Mouse (Mus musculus) forebrain, embryonic 11.5 days (tissue): ENCODE results near the gene Col1a2. TPM values are rescaled to one million over a fixed set of nuclear protein-coding genes. Genes with fewer than 3 reads are reported as not detected.

Experiments used
- ATAC-seq: fragments of 200-750 bp; cut with Nextera tagmentation; replicated peaks from 2 replicates; pipeline ENCODE4 v1.8.0; 2017; ENCODE audit warnings: moderate TSS enrichment; ENCODE audit not compliant: low FRiP score
- DNase-seq: peaks from one replicate; pipeline ENCODE4 v3.0.0-alpha.2; 2017; ENCODE audit warnings: low spot score
- H3K27ac ChIP-seq: fragments of 300-500 bp; sonication (generic); 2 replicates; pipeline ENCODE4 v1.5.1; 2014; ENCODE audit warnings: low read depth, low read length
- H3K27me3 ChIP-seq: fragments of 300-500 bp; sonication (generic); 2 replicates; pipeline ENCODE4 v1.6.1; 2014; ENCODE audit warnings: mild to moderate bottlenecking, low read length, mixed read lengths; ENCODE audit not compliant: control insufficient read depth, insufficient read depth
- H3K36me3 ChIP-seq: fragments of 300-500 bp; sonication (generic); 2 replicates; pipeline ENCODE4 v1.6.1; 2014; ENCODE audit warnings: mild to moderate bottlenecking, low read length, moderate library complexity, mixed read lengths; ENCODE audit not compliant: control insufficient read depth, insufficient read depth
- H3K4me1 ChIP-seq: fragments of 300-500 bp; sonication (generic); replicated peaks from 2 replicates; pipeline ENCODE4 v1.6.1; 2014; ENCODE audit warnings: low read length, mixed read lengths; ENCODE audit not compliant: control insufficient read depth, insufficient read depth
- H3K4me2 ChIP-seq: fragments of 300-500 bp; sonication (generic); 2 replicates; pipeline ENCODE4 v1.6.1; 2014; ENCODE audit warnings: low read depth, mild to moderate bottlenecking, low read length, moderate library complexity, mixed read lengths; ENCODE audit not compliant: severe bottlenecking
- H3K4me3 ChIP-seq: fragments of 300-500 bp; sonication (generic); 2 replicates; pipeline ENCODE4 v1.5.1; 2014; ENCODE audit warnings: low read depth, low read length
- H3K9ac ChIP-seq: fragments of 300-500 bp; sonication (generic); 2 replicates; pipeline ENCODE4 v1.6.1; 2014; ENCODE audit warnings: low read length
- H3K9me3 ChIP-seq: fragments of 300-500 bp; sonication (generic); 2 replicates; pipeline ENCODE4 v1.6.1; 2016; ENCODE audit warnings: low read length, mixed read lengths; ENCODE audit not compliant: control insufficient read depth
- WGBS: fragments of 180-500 bp; shearing (Covaris S2); extraction: QIAGEN DNeasy Blood & Tissue Kit; methylation state at CpG from one replicate; pipeline ENCODE4 v1.1.7; 2014; 5-methylcytosine and 5-hydroxymethylcytosine counted together
- polyA plus RNA-seq: library from polyadenylated mRNA; unstranded; fragments of >200 nt; fragmentation: Nextera tagmentation; extraction: Ambion mirVana; gene quantifications from 2 replicates; pipeline ENCODE4 v1.2.1, GENCODE M21; 2014

The Col1a2 gene
- polyA plus RNA-seq, 1 experiment from 2014 or later: 140 TPM

GRCm38 (mm10) chr6:4506791-4507190 lies 2.2 kb downstream of the Col1a2 start:
- Histone ChIP-seq H3K4me1 (no peaks in the 10 kb centered on the region), H3K9me3 (no peaks in the 10 kb centered on the region), H3K36me3 (no peaks in the 10 kb centered on the region), H3K4me2 (no peak overlapping the region; the same call in 1 of the 2 replicates), H3K27ac (no peak overlapping the region), H3K27me3 (peaks cover 6% of the 10 kb centered on the region; the same call in 1 of the 2 replicates), H3K9ac (no peak overlapping the region), H3K4me3 (peak overlapping the region; percentile 37; the same call in 1 of the 2 replicates)
- DNase-seq (no peak), ATAC-seq (no peak)
- WGBS: 74% methylated on average over 5 of the region's 5 CpGs

GRCm38 (mm10) chr6:4507323-4507722 lies 2.7 kb downstream of the Col1a2 start:
- WGBS: 90% methylated on average over 1 of the region's 1 CpGs
- H3K4me3 ChIP-seq: no peak overlapping the region
- H3K9ac ChIP-seq: no peak overlapping the region
- H3K27me3 ChIP-seq: peaks cover 6% of the 10 kb centered on the region; the same call in 1 of the 2 replicates
- no peaks in the 10 kb centered on the region for H3K9me3 ChIP-seq
- DNase-seq: no peak
- H3K27ac ChIP-seq: no peak overlapping the region
- no peaks in the 10 kb centered on the region for H3K36me3 ChIP-seq
- no peak for ATAC-seq
- H3K4me1 ChIP-seq: no peaks in the 10 kb centered on the region
- H3K4me2 ChIP-seq: no peak overlapping the region

GRCm38 (mm10) chr6:4508279-4508678 lies 3.7 kb downstream of the Col1a2 start:
- H3K36me3 ChIP-seq: no peaks in the 10 kb centered on the region
- H3K27ac ChIP-seq: no peak overlapping the region
- no peak overlapping the region for H3K9ac ChIP-seq
- H3K4me1 ChIP-seq: no peaks in the 10 kb centered on the region
- no peaks in the 10 kb centered on the region for H3K9me3 ChIP-seq
- H3K4me3 ChIP-seq: no peak overlapping the region
- no peak for DNase-seq
- WGBS: 85% methylated on average over 4 of the region's 4 CpGs
- no peak overlapping the region for H3K4me2 ChIP-seq
- ATAC-seq: no peak
- peaks cover 6% of the 10 kb centered on the region; the same call in 1 of the 2 replicates for H3K27me3 ChIP-seq

GRCm38 (mm10) chr6:4509395-4509794 lies 4.8 kb downstream of the Col1a2 start:
- Histone ChIP-seq H3K9me3 (no peaks in the 10 kb centered on the region), H3K4me1 (no peaks in the 10 kb centered on the region), H3K36me3 (no peaks in the 10 kb centered on the region), H3K9ac (no peak overlapping the region), H3K4me3 (no peak overlapping the region), H3K27me3 (peaks cover 6% of the 10 kb centered on the region; the same call in 1 of the 2 replicates), H3K4me2 (no peak overlapping the region), H3K27ac (no peak overlapping the region)
- no peak for ATAC-seq
- DNase-seq: no peak
- WGBS: 76% methylated on average over 4 of the region's 4 CpGs

- WGBS: 90% methylated on average over 2 of the region's 2 CpGs
- DNase-seq: no peak
Observed at GRCm38 (mm10) chr6:4514671-4515070, 10.1 kb downstream of the Col1a2 start.

GRCm38 (mm10) chr6:4521031-4521430 lies 16.4 kb downstream of the Col1a2 start:
- Histone ChIP-seq H3K9me3 (no peaks in the 10 kb centered on the region), H3K36me3 (no peaks in the 10 kb centered on the region)
- DNase-seq: no peak

More at GRCm38 (mm10) chr6:4514671-4515070, 10.1 kb downstream of the Col1a2 start:
- H3K9ac ChIP-seq: no peak overlapping the region
- H3K4me2 ChIP-seq: no peak overlapping the region
- no peaks in the 10 kb centered on the region for H3K27me3 ChIP-seq
- H3K4me1 ChIP-seq: no peaks in the 10 kb centered on the region
- ATAC-seq: no peak
- H3K4me3 ChIP-seq: no peak overlapping the region
- no peak overlapping the region for H3K27ac ChIP-seq
- no peaks in the 10 kb centered on the region for H3K36me3 ChIP-seq
- H3K9me3 ChIP-seq: no peaks in the 10 kb centered on the region

GRCm38 (mm10) chr6:4528439-4528838 lies 23.8 kb downstream of the Col1a2 start:
- no peaks in the 10 kb centered on the region for H3K4me1 ChIP-seq
- H3K4me2 ChIP-seq: no peak overlapping the region
- no peaks in the 10 kb centered on the region for H3K27me3 ChIP-seq
- no peak overlapping the region for H3K9ac ChIP-seq
- no peak for ATAC-seq
- no peak overlapping the region for H3K4me3 ChIP-seq
- DNase-seq: no peak
- H3K27ac ChIP-seq: no peak overlapping the region
- 91% methylated on average over 7 of the region's 7 CpGs for WGBS
- no peaks in the 10 kb centered on the region for H3K9me3 ChIP-seq
- H3K36me3 ChIP-seq: no peaks in the 10 kb centered on the region

More at GRCm38 (mm10) chr6:4521031-4521430, 16.4 kb downstream of the Col1a2 start:
- no peak overlapping the region for H3K4me3 ChIP-seq
- WGBS: 93% methylated on average over 3 of the region's 3 CpGs
- no peak overlapping the region for H3K4me2 ChIP-seq
- no peak for ATAC-seq
- no peak overlapping the region for H3K9ac ChIP-seq
- no peak overlapping the region for H3K27ac ChIP-seq
- H3K4me1 ChIP-seq: no peaks in the 10 kb centered on the region
- H3K27me3 ChIP-seq: no peaks in the 10 kb centered on the region

- Histone ChIP-seq H3K27ac (no peak overlapping the region), H3K4me2 (no peak overlapping the region), H3K4me3 (no peak overlapping the region), H3K9me3 (no peaks in the 10 kb centered on the region), H3K9ac (no peak overlapping the region), H3K4me1 (no peaks in the 10 kb centered on the region), H3K27me3 (no peaks in the 10 kb centered on the region), H3K36me3 (no peaks in the 10 kb centered on the region)
- DNase-seq: no peak
- 87% methylated on average over 4 of the region's 4 CpGs for WGBS
- ATAC-seq: no peak
Observed at GRCm38 (mm10) chr6:4530986-4531385, 26.4 kb downstream of the Col1a2 start.

GRCm38 (mm10) chr6:4532898-4533297 lies 28.3 kb downstream of the Col1a2 start:
- DNase-seq (no peak), ATAC-seq (no peak)
- WGBS: 85% methylated on average over 1 of the region's 1 CpGs
- Histone ChIP-seq H3K27me3 (no peaks in the 10 kb centered on the region), H3K9ac (no peak overlapping the region), H3K36me3 (no peaks in the 10 kb centered on the region), H3K4me3 (no peak overlapping the region), H3K4me1 (no peaks in the 10 kb centered on the region), H3K27ac (no peak overlapping the region), H3K9me3 (no peaks in the 10 kb centered on the region), H3K4me2 (no peak overlapping the region)
